Mouse (Mus musculus): ENCODE data around the gene Kcnj6. TPM values are rescaled to one million over a fixed set of nuclear protein-coding genes. Genes with fewer than 3 reads are reported as not detected.

Gene Kcnj6
- polyA plus RNA-seq, 1 experiment from 2014 or later = not detected

DNA sequence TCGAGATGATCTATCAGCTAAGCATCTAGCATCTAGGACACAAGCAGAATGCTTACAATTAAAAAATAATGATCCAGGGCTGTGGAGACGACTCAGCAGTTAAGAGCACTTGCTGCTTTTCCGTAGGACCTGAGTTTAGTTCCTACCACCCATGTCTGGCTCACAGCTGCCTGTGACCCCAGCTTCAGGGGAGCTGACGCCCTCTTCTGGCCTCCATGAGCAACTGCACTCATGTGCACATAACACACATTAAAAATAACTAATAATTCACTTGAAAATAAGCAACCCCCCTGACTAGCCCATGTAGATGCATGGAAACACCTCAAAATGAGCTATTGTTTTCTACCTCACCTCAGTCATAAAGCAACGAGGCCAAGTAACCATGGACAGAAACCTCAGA lies 211.6 kb downstream of the Kcnj6 start:
- 79% methylated on average over 5 of the region's 5 CpGs for WGBS
- Histone ChIP-seq H3K4me3 (no peak overlapping the region), H3K36me3 (no peaks in the 10 kb centered on the region), H3K27ac (no peak overlapping the region), H3K27me3 (ENCODE audit: insufficient read depth, poor library complexity, severe bottlenecking) (peaks cover 8% of the 10 kb centered on the region), H3K4me1 (replicated peaks) (peaks cover 8% of the 10 kb centered on the region), H3K9me3 (no peaks in the 10 kb centered on the region)
- no peak for DNase-seq (ENCODE audit: low spot score)

DNA sequence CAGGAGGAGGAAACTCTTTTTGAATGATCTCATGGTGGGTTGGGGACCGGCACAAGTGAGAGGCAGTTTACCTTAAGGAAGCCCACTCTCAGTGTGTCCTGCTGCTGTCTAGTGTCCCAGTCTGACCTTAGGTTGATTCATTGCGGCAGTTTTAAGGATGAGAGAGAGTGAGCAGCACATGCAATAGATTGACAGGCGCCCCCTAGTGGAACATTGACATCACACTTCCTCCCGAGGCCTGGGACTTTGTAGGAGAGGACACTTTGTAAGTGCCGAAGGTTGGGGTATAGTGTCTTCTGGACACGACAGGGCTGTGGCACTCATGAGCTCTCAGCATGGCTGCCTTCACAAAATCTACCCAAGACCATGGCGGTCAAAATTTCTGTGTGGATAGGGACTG lies 213.8 kb downstream of the Kcnj6 start:
- Histone ChIP-seq H3K27me3 (ENCODE audit: insufficient read depth, poor library complexity, severe bottlenecking) (peaks cover 1% of the 10 kb centered on the region), H3K9me3 (no peaks in the 10 kb centered on the region), H3K36me3 (no peaks in the 10 kb centered on the region), H3K27ac (no peak overlapping the region), H3K4me1 (replicated peaks) (peaks cover 8% of the 10 kb centered on the region), H3K4me3 (no peak overlapping the region)
- DNase-seq (ENCODE audit: low spot score) = no peak
- WGBS = 66% methylated on average over 7 of the region's 7 CpGs

DNA sequence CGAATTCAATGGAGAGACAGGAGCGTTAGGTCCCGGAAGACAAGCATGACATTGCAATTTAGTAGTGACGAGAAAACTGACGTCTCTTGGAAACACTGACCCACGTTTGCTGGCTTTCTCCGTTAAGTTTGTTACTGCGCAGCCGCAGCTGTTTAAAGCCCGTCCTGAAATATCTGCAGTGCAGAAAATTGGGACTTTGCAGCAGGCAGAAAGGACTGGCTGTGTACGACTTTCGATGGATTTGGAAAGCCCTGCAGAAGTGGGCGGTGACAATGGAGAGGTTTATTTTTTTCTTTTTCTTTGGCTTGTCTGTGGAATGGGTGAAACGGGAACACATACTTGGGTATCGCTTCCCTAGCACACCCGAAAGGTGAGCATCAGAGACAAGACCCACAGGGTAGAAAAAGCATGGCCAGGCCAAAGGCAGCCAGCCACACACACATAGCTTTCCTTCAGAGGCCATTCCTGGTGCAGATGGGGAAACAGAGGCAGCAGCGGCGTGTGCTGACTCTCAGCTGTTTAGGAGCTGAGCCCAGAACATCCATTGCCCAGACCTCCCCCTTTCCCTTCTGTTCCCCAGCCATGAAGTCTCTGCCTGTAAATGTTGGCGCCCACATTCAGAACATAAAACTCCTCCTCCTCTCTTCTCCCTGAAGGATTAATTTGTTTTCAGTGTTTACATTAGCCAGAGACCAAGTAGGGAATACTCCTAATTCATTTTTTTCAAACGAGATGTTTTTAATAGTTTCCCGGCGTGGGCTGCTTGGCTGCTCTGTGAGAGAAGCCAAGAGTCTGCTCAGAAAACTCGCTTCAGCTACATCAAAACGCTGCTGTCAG lies 215.2 kb downstream of the Kcnj6 start:
- Histone ChIP-seq H3K4me3 (no peak overlapping the region), H3K27ac (no peak overlapping the region), H3K27me3 (ENCODE audit: insufficient read depth, poor library complexity, severe bottlenecking) (no peaks in the 10 kb centered on the region), H3K36me3 (no peaks in the 10 kb centered on the region), H3K9me3 (no peaks in the 10 kb centered on the region), H3K4me1 (replicated peaks) (peaks cover 8% of the 10 kb centered on the region)
- 73% methylated on average over 24 of the region's 24 CpGs for WGBS
- DNase-seq (ENCODE audit: low spot score) = no peak

DNA sequence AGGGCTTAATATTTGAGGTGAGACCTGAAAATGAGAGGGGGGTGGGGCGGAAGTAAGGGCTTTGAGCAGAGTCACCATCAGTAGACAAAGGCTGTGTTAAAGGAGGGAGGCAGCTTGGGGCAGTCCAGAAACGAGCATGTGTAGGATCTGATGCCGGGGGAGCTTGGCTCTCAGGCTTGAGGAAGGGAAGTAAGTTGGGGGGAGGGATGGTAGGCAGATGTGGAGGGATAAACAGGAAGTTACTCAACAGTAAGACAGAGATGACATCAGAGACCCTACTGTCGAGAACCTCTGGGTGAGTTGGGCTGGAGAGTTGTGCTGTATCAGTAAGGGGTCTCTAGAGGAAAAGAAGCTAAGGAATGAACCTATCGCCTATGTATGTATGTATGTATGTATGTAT lies 223.6 kb downstream of the Kcnj6 start:
- Histone ChIP-seq H3K27me3 (ENCODE audit: insufficient read depth, poor library complexity, severe bottlenecking) (no peaks in the 10 kb centered on the region), H3K27ac (no peak overlapping the region), H3K4me1 (replicated peaks) (no peaks in the 10 kb centered on the region), H3K4me3 (no peak overlapping the region), H3K9me3 (no peaks in the 10 kb centered on the region), H3K36me3 (no peaks in the 10 kb centered on the region)
- no peak for DNase-seq (ENCODE audit: low spot score)
- WGBS = 81% methylated on average over 5 of the region's 5 CpGs

DNA sequence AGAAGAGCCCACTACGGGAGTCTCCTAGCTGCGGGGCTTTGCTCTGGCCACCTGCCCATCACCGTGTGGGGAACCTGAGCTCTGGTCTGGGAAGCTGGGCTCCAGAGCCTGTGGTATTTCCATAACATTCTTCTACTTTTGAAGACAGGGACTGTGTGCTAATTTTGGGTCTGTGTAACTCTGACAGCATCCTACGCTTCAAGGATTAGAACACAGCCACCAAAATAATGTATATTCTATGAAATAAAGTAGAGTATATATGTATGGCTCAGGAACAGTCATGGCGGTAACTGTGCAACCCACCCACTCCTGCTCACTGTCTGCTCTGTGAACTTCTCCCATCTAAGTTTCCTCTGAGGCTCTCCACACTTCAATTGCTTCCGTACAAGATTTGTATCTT lies 229.9 kb downstream of the Kcnj6 start:
- no peaks in the 10 kb centered on the region for H3K36me3 ChIP-seq
- H3K4me1 ChIP-seq (replicated peaks) = peaks cover 6% of the 10 kb centered on the region
- H3K27me3 ChIP-seq (ENCODE audit: insufficient read depth, poor library complexity, severe bottlenecking) = no peaks in the 10 kb centered on the region
- no peak overlapping the region for H3K4me3 ChIP-seq
- no peaks in the 10 kb centered on the region for H3K9me3 ChIP-seq
- DNase-seq (ENCODE audit: low spot score) = no peak
- WGBS = 81% methylated on average over 6 of the region's 6 CpGs
- H3K27ac ChIP-seq = no peak overlapping the region

DNA sequence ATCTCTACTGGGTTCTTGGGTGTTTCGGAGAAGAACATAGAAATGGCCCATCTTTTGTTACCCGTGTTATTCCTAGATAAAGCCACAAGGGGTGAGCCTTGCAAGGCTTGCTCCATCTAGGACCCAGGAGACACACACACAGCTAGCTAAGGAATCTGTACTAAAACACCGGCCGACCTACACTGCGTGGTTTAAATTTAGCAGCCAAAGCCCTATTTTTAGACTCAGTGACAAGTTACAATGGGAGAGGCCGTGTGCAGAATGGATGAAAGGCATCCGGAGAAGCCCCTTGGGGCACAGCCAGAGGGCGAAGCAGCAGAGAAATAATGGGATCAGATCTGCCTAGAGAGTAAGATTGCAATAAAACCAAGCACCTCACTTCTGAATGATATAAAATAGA lies 232.4 kb downstream of the Kcnj6 start:
- DNase-seq (ENCODE audit: low spot score) = no peak
- 36% methylated on average over 8 of the region's 8 CpGs for WGBS
- Histone ChIP-seq H3K9me3 (no peaks in the 10 kb centered on the region), H3K27ac (no peak overlapping the region), H3K27me3 (ENCODE audit: insufficient read depth, poor library complexity, severe bottlenecking) (no peaks in the 10 kb centered on the region), H3K4me1 (replicated peaks) (peaks cover 12% of the 10 kb centered on the region), H3K36me3 (no peaks in the 10 kb centered on the region), H3K4me3 (no peak overlapping the region)

DNA sequence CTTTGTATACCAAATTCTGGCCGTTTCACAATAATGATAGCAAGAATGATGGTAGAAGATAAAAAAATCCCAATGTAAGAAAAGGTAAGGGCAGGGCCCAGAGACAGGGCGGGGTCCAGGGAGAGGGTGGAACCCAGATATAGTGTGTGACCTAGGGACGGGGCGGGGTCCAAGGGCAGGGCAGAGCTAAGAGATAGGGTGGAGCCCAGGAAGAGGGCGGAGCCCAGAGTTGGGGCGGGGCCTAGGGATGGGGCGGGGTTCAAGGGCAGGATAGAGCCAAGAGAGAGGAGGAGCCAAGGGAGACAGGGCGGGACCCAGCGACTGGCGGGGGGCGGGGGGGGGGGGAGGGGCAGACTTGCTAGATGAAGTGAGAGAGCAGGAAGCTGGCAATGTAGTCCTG lies 236.8 kb downstream of the Kcnj6 start:
- no peaks in the 10 kb centered on the region for H3K36me3 ChIP-seq
- H3K27me3 ChIP-seq (ENCODE audit: insufficient read depth, poor library complexity, severe bottlenecking) = no peaks in the 10 kb centered on the region
- no peak overlapping the region for H3K27ac ChIP-seq
- H3K4me1 ChIP-seq (replicated peaks) = peaks cover 26% of the 10 kb centered on the region
- no peaks in the 10 kb centered on the region for H3K9me3 ChIP-seq
- no peak overlapping the region for H3K4me3 ChIP-seq
- WGBS = 37% methylated on average over 9 of the region's 11 CpGs
- DNase-seq (ENCODE audit: low spot score) = no peak

DNA sequence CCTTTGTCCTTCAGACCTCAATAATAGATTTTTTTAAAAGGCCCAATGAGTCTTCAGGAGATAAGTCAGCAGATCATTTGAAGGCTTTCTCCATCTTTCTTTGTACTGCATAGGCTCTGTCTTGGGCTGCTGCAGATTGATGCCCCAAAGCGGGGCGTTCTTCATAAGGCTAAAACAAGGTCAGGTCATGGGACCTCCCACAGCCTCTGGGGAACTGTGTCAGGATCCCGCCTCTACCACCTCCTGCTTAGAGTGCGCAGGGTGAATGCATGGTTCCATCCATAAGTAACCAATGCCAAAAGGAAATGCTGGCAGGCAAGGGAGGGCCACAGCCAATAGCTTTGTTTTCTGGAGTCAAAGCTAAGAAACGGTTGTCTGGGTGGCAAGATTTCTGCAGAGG lies 237.7 kb downstream of the Kcnj6 start:
- no peak for DNase-seq (ENCODE audit: low spot score)

DNA sequence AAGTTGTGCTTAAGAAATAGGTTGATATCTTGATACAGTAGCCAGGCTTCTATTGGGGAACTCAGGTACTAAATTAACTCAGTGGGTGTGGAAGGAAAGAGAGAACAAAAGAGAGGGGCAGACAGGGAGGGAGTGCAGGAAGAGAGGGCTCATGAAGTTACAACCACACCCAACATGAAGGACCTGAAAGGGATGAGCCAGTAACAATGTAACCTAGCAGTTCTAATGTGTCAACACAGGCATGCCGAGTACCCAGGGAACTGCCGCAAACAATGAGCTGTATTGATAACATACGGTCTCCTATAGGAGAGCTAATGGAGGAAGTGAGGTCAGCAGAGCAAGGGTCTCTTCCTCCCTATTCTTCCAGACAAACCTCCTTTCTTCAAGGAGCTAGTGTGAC lies 238.9 kb downstream of the Kcnj6 start:
- DNase-seq (ENCODE audit: low spot score) = no peak
- WGBS = 59% methylated on average over 3 of the region's 3 CpGs

More for the DNA sequence above, 237.7 kb downstream of the Kcnj6 start:
- no peak overlapping the region for H3K4me3 ChIP-seq
- no peaks in the 10 kb centered on the region for H3K36me3 ChIP-seq
- H3K9me3 ChIP-seq = no peaks in the 10 kb centered on the region
- WGBS = 55% methylated on average over 5 of the region's 5 CpGs
- no peak overlapping the region for H3K27ac ChIP-seq
- no peaks in the 10 kb centered on the region for H3K27me3 ChIP-seq (ENCODE audit: insufficient read depth, poor library complexity, severe bottlenecking)
- H3K4me1 ChIP-seq (replicated peaks) = peaks cover 20% of the 10 kb centered on the region

DNA sequence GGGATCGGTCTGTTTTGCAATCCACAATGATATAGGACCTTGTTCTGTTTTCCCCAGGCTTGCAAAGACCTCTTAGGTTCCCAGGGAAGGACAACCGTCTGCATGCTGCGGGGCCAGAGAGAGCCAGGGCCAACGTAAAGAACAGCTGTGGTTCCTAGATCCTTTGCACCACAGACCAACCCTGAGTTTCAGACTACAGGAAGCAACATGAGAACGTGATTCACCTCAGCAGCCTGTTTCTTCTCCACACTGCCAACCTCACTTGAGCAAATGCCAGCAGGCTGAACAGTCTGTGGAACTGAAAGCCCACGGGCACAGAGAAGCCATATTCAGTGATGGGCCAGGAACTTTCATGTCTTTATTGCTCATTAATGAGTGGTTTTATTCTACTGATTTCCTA lies 241.1 kb downstream of the Kcnj6 start:
- Histone ChIP-seq H3K4me1 (replicated peaks) (peaks cover 29% of the 10 kb centered on the region), H3K9me3 (no peaks in the 10 kb centered on the region), H3K27ac (no peak overlapping the region), H3K4me3 (no peak overlapping the region), H3K27me3 (ENCODE audit: insufficient read depth, poor library complexity, severe bottlenecking) (no peaks in the 10 kb centered on the region), H3K36me3 (no peaks in the 10 kb centered on the region)
- no peak for DNase-seq (ENCODE audit: low spot score)
- WGBS = 82% methylated on average over 6 of the region's 6 CpGs

More for the DNA sequence above, 238.9 kb downstream of the Kcnj6 start:
- peaks cover 24% of the 10 kb centered on the region for H3K4me1 ChIP-seq (replicated peaks)
- no peaks in the 10 kb centered on the region for H3K27me3 ChIP-seq (ENCODE audit: insufficient read depth, poor library complexity, severe bottlenecking)
- H3K36me3 ChIP-seq = no peaks in the 10 kb centered on the region
- no peak overlapping the region for H3K4me3 ChIP-seq
- H3K9me3 ChIP-seq = no peaks in the 10 kb centered on the region
- no peak overlapping the region for H3K27ac ChIP-seq

DNA sequence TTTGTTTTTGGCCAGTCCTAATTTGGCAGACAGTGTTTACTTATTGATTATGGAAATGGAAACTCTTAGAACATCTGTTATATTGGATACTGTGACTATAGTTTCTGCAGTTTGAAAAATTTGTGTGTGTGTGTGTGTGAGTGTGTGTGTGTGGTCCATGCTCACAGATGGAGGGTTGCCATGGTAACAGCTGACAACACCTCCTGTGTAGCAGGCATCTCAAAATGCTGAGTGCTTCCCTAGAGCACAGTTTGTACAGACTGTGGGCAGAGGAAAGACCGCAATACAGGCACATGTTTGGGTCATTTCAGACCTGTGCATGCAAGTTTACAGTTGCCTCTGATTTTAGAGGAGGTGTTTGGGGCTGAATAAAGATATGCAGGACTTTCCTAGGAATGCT lies 244.0 kb downstream of the Kcnj6 start:
- no peak overlapping the region for H3K4me3 ChIP-seq
- no peak for DNase-seq (ENCODE audit: low spot score)
- H3K36me3 ChIP-seq = no peaks in the 10 kb centered on the region
- WGBS = 81% methylated on average over 1 of the region's 1 CpGs
- no peaks in the 10 kb centered on the region for H3K27me3 ChIP-seq (ENCODE audit: insufficient read depth, poor library complexity, severe bottlenecking)
- H3K9me3 ChIP-seq = no peaks in the 10 kb centered on the region
- peaks cover 9% of the 10 kb centered on the region for H3K4me1 ChIP-seq (replicated peaks)
- H3K27ac ChIP-seq = no peak overlapping the region

DNA sequence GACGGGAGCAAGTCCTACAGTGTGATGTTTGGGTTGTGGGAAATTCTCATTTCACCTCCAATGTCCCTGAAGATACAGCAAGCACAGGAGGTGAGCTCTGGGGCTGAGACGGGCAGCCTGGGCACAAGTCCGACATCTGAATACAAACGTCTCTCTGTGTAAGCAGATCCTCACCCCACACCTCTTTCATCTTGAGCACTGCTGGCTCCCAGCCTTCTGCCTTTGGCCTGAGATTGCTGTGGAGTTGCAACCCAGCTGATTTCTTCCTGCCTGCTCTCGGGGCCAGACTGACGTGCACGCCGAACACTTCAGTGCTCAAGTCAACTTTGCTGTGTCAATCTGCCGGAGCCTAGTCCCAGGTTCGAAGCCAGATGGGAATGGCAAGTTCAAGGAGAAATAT lies 244.7 kb downstream of the Kcnj6 start:
- Histone ChIP-seq H3K27me3 (ENCODE audit: insufficient read depth, poor library complexity, severe bottlenecking) (no peaks in the 10 kb centered on the region), H3K4me1 (replicated peaks) (peaks cover 9% of the 10 kb centered on the region), H3K9me3 (no peaks in the 10 kb centered on the region), H3K36me3 (no peaks in the 10 kb centered on the region), H3K4me3 (no peak overlapping the region), H3K27ac (no peak overlapping the region)
- no peak for DNase-seq (ENCODE audit: low spot score)
- 62% methylated on average over 10 of the region's 10 CpGs for WGBS

DNA sequence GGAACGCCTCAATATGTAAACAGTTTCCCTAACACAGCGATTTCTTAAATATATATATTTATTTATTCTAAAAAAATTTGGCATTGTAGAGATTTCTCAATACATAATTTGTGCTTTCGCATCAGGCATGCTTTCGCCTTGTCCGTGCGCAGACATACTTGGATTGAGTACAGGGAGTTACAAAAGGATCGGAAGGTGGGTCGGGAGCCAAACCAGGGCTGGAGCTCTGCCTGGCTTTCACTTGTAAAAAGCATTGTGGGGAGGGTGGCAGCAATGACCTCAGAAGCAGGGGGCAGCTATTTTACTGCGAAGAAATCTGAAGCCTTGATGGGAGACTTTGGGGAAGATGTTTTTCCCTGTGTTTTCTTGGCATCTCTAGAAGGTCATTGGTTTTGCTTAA lies 252.5 kb downstream of the Kcnj6 start:
- Histone ChIP-seq H3K4me3 (no peak overlapping the region), H3K27ac (no peak overlapping the region), H3K4me1 (replicated peaks) (peaks cover 8% of the 10 kb centered on the region), H3K9me3 (no peaks in the 10 kb centered on the region), H3K27me3 (ENCODE audit: insufficient read depth, poor library complexity, severe bottlenecking) (no peaks in the 10 kb centered on the region), H3K36me3 (no peaks in the 10 kb centered on the region)
- WGBS = 78% methylated on average over 9 of the region's 9 CpGs
- no peak for DNase-seq (ENCODE audit: low spot score)

Data from hindbrain, embryonic 10.5 days (tissue).